Mouse (Mus musculus): Measurements from ENCODE around the gene Incenp. TPM values are rescaled to one million over a fixed set of nuclear protein-coding genes. Genes with fewer than 3 reads are reported as not detected.

Incenp gene
- polyA plus RNA-seq, 1 experiment from 2014 or later = 43.4 TPM

DNA sequence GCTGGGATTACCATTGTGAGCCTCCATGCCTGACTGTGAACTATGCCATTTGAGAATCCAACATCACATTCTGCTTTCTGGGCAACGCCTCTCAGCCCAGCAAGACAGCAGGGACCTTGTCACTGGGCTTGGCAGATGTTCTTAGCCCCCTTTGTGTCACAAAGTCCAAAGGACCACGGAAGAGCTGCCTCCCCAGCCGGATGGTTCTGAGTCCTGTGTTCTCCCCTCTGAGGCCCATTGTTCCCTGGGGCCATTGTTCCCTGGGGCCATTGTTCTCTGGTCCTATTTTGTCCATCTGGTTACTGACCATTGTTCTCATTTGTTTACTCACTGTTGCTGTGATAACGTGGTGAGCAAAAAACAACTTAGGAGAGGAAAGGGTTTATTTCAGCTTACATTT lies 41.6 kb upstream of the Incenp start:
- ATAC-seq = no peak
- TF ChIP-seq CTCF (IDR thresholded peaks at IDR 0.05; ENCODE audit: low read depth) (no peak), EP300 (IDR thresholded peaks at IDR 0.05; ENCODE audit: low read depth) (no peak)
- H3K36me3 ChIP-seq (replicated peaks; ENCODE audit: insufficient read depth, low read length) = no peaks in the 10 kb centered on the region
- no peaks in the 10 kb centered on the region for H3K9me3 ChIP-seq (ENCODE audit: low read length)
- no peak overlapping the region for H3K9ac ChIP-seq (replicated peaks)
- H3K4me3 ChIP-seq (ENCODE audit: low read depth, low read length) = no peak overlapping the region
- WGBS (ENCODE audit: insufficient replicate concordance) = 69% methylated on average over 4 of the region's 4 CpGs
- 0 out of 2 replicates have a peak overlapping the region, but pooled peaks have one; percentile 32 for H3K27ac ChIP-seq (ENCODE audit: low read depth)
- no peak for DNase-seq
- peaks cover 39% of the 10 kb centered on the region for H3K4me1 ChIP-seq (ENCODE audit: insufficient read depth)
- no peaks in the 10 kb centered on the region for H3K27me3 ChIP-seq (ENCODE audit: insufficient read depth, low read length)
- H3K4me2 ChIP-seq (ENCODE audit: low read depth, low read length) = no peak overlapping the region

DNA sequence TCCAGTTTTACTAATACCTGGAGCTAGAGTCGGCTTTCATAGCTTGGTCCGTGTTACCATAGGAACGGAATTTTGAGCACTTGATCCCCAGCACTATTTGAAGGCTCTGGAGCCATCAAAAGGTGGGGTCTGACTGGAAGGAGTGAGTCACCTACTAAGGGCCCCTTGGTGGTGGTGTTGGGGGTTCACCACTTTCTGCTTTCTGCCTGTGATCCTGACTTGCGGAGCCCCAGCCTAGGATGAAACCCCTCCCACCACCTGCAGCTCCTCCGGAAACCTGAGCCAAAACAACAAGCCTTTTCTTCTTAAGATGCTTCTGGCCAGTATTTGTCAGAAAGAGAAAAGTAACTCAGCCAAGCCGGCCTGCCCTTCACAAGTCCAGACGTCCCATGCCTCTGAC lies 40.5 kb upstream of the Incenp start:
- WGBS (ENCODE audit: insufficient replicate concordance) = 79% methylated on average over 7 of the region's 7 CpGs
- DNase-seq = no peak
- no peak overlapping the region for H3K27ac ChIP-seq (ENCODE audit: low read depth)

DNA sequence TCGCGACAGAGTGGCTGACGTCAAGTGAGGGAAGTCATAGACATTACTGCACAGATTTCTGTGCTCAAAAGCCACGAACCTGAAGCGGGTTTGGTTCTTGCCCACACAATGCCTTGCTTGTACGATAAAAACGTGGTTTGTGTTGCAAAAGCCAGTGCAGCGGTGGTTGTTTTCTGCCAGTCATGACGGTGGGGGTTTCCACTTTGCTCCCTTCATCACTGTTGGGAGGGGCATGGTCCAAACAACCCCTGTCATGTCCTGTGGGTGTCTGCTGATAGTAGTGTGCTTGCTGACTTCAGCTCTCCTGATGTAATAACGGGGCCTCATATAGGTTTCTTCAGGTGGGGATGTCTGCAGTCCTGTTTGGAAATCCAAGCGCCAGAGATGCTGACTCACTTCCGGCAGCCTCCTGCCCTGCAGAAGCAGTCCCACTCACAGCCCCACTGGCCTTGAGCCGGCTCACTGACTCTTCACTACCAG lies 39.5 kb upstream of the Incenp start:
- ATAC-seq = peak; percentile 74
- WGBS (ENCODE audit: insufficient replicate concordance) = 17% methylated on average over 13 of the region's 13 CpGs

More for the DNA sequence above, 40.5 kb upstream of the Incenp start:
- no peak overlapping the region for H3K9ac ChIP-seq (replicated peaks)
- TF ChIP-seq CTCF (IDR thresholded peaks at IDR 0.05; ENCODE audit: low read depth) = no peak
- TF ChIP-seq EP300 (IDR thresholded peaks at IDR 0.05; ENCODE audit: low read depth) = no peak
- peaks cover 43% of the 10 kb centered on the region for H3K4me1 ChIP-seq (ENCODE audit: insufficient read depth)
- H3K9me3 ChIP-seq (ENCODE audit: low read length) = no peaks in the 10 kb centered on the region
- no peaks in the 10 kb centered on the region for H3K36me3 ChIP-seq (replicated peaks; ENCODE audit: insufficient read depth, low read length)
- H3K27me3 ChIP-seq (ENCODE audit: insufficient read depth, low read length) = no peaks in the 10 kb centered on the region
- no peak for ATAC-seq
- no peak overlapping the region for H3K4me3 ChIP-seq (ENCODE audit: low read depth, low read length)
- no peak overlapping the region for H3K4me2 ChIP-seq (ENCODE audit: low read depth, low read length)

DNA sequence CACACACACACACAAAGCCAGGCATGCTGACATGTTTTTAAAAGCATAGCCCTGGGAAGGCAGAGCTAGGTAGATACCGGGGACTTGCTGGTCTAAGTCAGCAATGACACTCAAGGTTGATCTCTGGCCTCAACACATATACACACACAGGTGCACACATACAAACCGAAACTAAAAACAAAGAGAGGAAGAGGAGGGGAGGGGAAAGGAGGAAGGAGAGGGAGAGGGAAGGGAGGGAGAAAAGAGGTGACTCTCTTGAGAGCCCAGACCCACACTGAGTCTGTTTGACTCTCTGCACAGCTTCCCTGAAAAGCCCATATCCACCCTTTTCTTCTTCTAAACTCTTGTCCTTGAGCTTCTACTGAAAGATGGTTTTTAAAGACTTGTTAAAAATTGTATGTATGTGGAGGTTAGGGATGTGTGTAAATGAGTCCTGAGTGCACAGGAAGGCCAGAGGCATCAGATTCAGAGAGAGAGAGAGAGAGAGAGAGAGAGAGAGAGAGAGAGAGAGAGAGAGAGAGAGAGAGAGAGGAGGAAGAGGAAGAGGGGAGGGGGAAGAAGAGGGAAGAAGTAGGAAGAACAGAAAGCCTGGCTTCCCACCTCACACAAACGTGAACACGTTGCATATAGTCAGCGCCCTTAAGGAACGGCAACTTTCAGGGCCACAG lies 38.9 kb upstream of the Incenp start:
- Histone ChIP-seq H3K27ac (ENCODE audit: low read depth) (peak overlapping the region; percentile 83), H3K9ac (replicated peaks) (no peak overlapping the region), H3K9me3 (ENCODE audit: low read length) (no peaks in the 10 kb centered on the region), H3K4me3 (ENCODE audit: low read depth, low read length) (peak overlapping the region; percentile 26), H3K27me3 (ENCODE audit: insufficient read depth, low read length) (no peaks in the 10 kb centered on the region), H3K4me2 (ENCODE audit: low read depth, low read length) (peak overlapping the region; percentile 69), H3K4me1 (ENCODE audit: insufficient read depth) (peaks cover 41% of the 10 kb centered on the region), H3K36me3 (replicated peaks; ENCODE audit: insufficient read depth, low read length) (no peaks in the 10 kb centered on the region)
- no peak for TF ChIP-seq EP300 (IDR thresholded peaks at IDR 0.05; ENCODE audit: low read depth)
- TF ChIP-seq CTCF (IDR thresholded peaks at IDR 0.05; ENCODE audit: low read depth) = no peak
- ATAC-seq (no peak), DNase-seq (no peak)
- WGBS (ENCODE audit: insufficient replicate concordance) = 37% methylated on average over 6 of the region's 6 CpGs

More for the DNA sequence above, 39.5 kb upstream of the Incenp start:
- Histone ChIP-seq H3K9me3 (ENCODE audit: low read length) (no peaks in the 10 kb centered on the region), H3K4me3 (ENCODE audit: low read depth, low read length) (peak overlapping the region; percentile 26), H3K4me2 (ENCODE audit: low read depth, low read length) (peak overlapping the region; percentile 69), H3K4me1 (ENCODE audit: insufficient read depth) (peaks cover 43% of the 10 kb centered on the region), H3K9ac (replicated peaks) (no peak overlapping the region), H3K36me3 (replicated peaks; ENCODE audit: insufficient read depth, low read length) (no peaks in the 10 kb centered on the region), H3K27me3 (ENCODE audit: insufficient read depth, low read length) (no peaks in the 10 kb centered on the region), H3K27ac (ENCODE audit: low read depth) (peak overlapping the region; percentile 83)
- DNase-seq = peak; percentile 68
- TF ChIP-seq CTCF (IDR thresholded peaks at IDR 0.05; ENCODE audit: low read depth) = no peak
- peak; percentile 69 for TF ChIP-seq EP300 (IDR thresholded peaks at IDR 0.05; ENCODE audit: low read depth)

DNA sequence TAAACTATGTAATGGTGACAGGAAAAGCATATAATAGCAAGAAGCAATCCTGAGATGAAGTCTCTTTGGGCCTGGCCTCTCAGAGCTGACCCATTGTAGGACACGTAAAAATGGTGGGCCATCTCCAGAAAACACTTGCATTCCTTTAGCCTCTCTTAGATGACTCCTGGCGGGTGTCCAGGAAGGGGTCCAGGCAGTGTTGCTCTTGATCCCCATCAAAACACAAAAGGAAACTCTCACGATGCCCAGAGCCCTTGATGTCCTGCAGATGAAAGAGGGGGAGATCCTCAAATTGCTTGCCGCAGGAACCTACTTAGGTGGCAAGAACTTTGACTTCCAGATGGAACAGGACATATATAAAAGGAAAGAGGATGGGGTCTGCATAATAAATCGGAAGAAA lies 38.1 kb upstream of the Incenp start:
- peak overlapping the region; percentile 83; the same call in 1 of the 2 replicates for H3K27ac ChIP-seq (ENCODE audit: low read depth)
- no peak overlapping the region for H3K9ac ChIP-seq (replicated peaks)
- H3K9me3 ChIP-seq (ENCODE audit: low read length) = no peaks in the 10 kb centered on the region
- ATAC-seq = no peak
- no peak overlapping the region for H3K4me2 ChIP-seq (ENCODE audit: low read depth, low read length)
- H3K27me3 ChIP-seq (ENCODE audit: insufficient read depth, low read length) = no peaks in the 10 kb centered on the region
- peaks cover 34% of the 10 kb centered on the region for H3K4me1 ChIP-seq (ENCODE audit: insufficient read depth)
- H3K36me3 ChIP-seq (replicated peaks; ENCODE audit: insufficient read depth, low read length) = no peaks in the 10 kb centered on the region
- no peak overlapping the region for H3K4me3 ChIP-seq (ENCODE audit: low read depth, low read length)
- TF ChIP-seq CTCF (IDR thresholded peaks at IDR 0.05; ENCODE audit: low read depth) (no peak), EP300 (IDR thresholded peaks at IDR 0.05; ENCODE audit: low read depth) (no peak)
- WGBS (ENCODE audit: insufficient replicate concordance) = 80% methylated on average over 5 of the region's 5 CpGs
- no peak for DNase-seq

DNA sequence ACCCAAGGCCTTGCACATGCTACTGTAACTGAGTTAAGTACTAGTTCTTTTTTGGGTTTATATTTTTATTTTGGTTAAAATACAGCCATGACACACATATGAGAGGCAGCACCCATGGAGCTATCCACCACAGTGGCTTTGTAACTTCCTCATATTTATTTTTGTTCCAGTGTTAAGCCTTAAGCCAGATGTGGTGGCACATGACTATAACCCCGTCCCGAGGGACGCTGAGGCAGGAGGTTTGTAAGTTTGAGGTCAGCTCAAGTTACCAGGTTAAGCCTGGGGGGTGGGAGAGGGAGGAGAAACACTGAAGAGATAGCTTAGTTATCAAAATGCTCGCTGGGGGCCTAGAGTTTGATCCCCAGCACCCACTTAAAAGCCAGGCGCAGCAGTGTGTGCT lies 37.2 kb upstream of the Incenp start:
- no peaks in the 10 kb centered on the region for H3K9me3 ChIP-seq (ENCODE audit: low read length)

More for the DNA sequence above, 37.2 kb upstream of the Incenp start:
- Histone ChIP-seq H3K4me3 (ENCODE audit: low read depth, low read length) (no peak overlapping the region), H3K36me3 (replicated peaks; ENCODE audit: insufficient read depth, low read length) (no peaks in the 10 kb centered on the region), H3K9ac (replicated peaks) (no peak overlapping the region), H3K27me3 (ENCODE audit: insufficient read depth, low read length) (no peaks in the 10 kb centered on the region), H3K27ac (ENCODE audit: low read depth) (peak overlapping the region; percentile 36), H3K4me2 (ENCODE audit: low read depth, low read length) (no peak overlapping the region), H3K4me1 (ENCODE audit: insufficient read depth) (peaks cover 30% of the 10 kb centered on the region)
- no peak for TF ChIP-seq EP300 (IDR thresholded peaks at IDR 0.05; ENCODE audit: low read depth)
- no peak for TF ChIP-seq CTCF (IDR thresholded peaks at IDR 0.05; ENCODE audit: low read depth)
- peak; percentile 45 for DNase-seq
- peak; percentile 26 for ATAC-seq
- 43% methylated on average over 5 of the region's 5 CpGs for WGBS (ENCODE audit: insufficient replicate concordance)
